Mouse (Mus musculus) ES-E14 (cell line): ENCODE data around the gene Ybx1. TPM values are rescaled to one million over a fixed set of nuclear protein-coding genes. Genes with fewer than 3 reads are reported as not detected.

Experiments used
- DNase-seq: peaks from one replicate; pipeline ENCODE4 v3.0.0-alpha.2; 2013; ENCODE audit warnings: low read depth, low spot score
- H3K27ac ChIP-seq: 2 replicates; pipeline ENCODE4 v1.5.1; 2012; ENCODE audit warnings: low read depth, mild to moderate bottlenecking, low read length, moderate library complexity, mixed read lengths; ENCODE audit not compliant: poor library complexity, insufficient read depth, severe bottlenecking
- H3K36me3 ChIP-seq: 2 replicates; pipeline ENCODE4 v1.6.1; 2012; ENCODE audit warnings: mild to moderate bottlenecking, low read length, moderate library complexity, mixed read lengths; ENCODE audit not compliant: control insufficient read depth, poor library complexity, insufficient read depth, severe bottlenecking
- H3K4me1 ChIP-seq, 2 experiments: fragments of 150-350 bp in 1 of 2; sonication (generic) in 1 of 2; 2 replicates each; pipeline ENCODE4 v1.6.1; 2012; ENCODE audit warnings: low read length in 2 of 2, mild to moderate bottlenecking in 1 of 2, mixed read lengths in 1 of 2; ENCODE audit not compliant: control insufficient read depth in 2 of 2, insufficient read depth in 2 of 2, poor library complexity in 1 of 2
- H3K4me3 ChIP-seq, 2 experiments: fragments of 150-350 bp in 1 of 2; sonication (generic) in 1 of 2; 2 replicates each; pipeline ENCODE4 v1.5.1; 2012; ENCODE audit warnings: low read length in 2 of 2, low read depth in 1 of 2, mild to moderate bottlenecking in 1 of 2, mixed read lengths in 1 of 2; ENCODE audit not compliant: insufficient read depth in 1 of 2, poor library complexity in 1 of 2, severe bottlenecking in 1 of 2
- H3K9ac ChIP-seq: 2 replicates; pipeline ENCODE4 v1.6.1; 2012; ENCODE audit warnings: low read depth, mild to moderate bottlenecking, low read length, mixed read lengths; ENCODE audit not compliant: poor library complexity, insufficient read depth, severe bottlenecking
- H3K9me3 ChIP-seq: fragments of 150-350 bp; sonication (generic); 2 replicates; pipeline ENCODE4 v1.6.1; 2012; ENCODE audit warnings: low read depth, mild to moderate bottlenecking, low read length; ENCODE audit not compliant: control insufficient read depth, insufficient read depth
- CHD2 ChIP-seq: IDR thresholded peaks from 2 replicates; pipeline ENCODE4 v1.6.1; 2014; ENCODE audit warnings: mild to moderate bottlenecking, low read depth, low read length, inconsistent platforms
- HCFC1 ChIP-seq: IDR thresholded peaks from 2 replicates; pipeline ENCODE4 v1.6.1; 2012; ENCODE audit warnings: low read length, inconsistent platforms, borderline replicate concordance; ENCODE audit not compliant: insufficient read depth
- MAFK ChIP-seq: IDR thresholded peaks from 2 replicates; pipeline ENCODE4 v1.6.1; 2014; ENCODE audit warnings: mild to moderate bottlenecking, low read depth, low read length, inconsistent platforms; ENCODE audit not compliant: insufficient read depth
- ZC3H11A ChIP-seq: IDR thresholded peaks from 2 replicates; pipeline ENCODE4 v1.6.1; 2012; ENCODE audit warnings: low read depth, mild to moderate bottlenecking, inconsistent platforms, low read length, borderline replicate concordance
- ZNF384 ChIP-seq: IDR thresholded peaks from 2 replicates; pipeline ENCODE4 v1.6.1; 2012; ENCODE audit warnings: low read depth, low read length, inconsistent platforms
- in situ Hi-C, 2 experiments: fragments of 600-800 bp; cut with MboI; formaldehyde crosslinking; loops; one replicate each; pipeline ENCODE4 v1.15.1; 2025; ENCODE audit warnings: low sequenced_read_pairs in 2 of 2, inconsistent platforms in 1 of 2; ENCODE audit not compliant: unreplicated experiment in 2 of 2
- total RNA-seq: library from RNA; depleted of rRNA; stranded (reverse); fragments of 300-350 nt; gene quantifications from 2 replicates; pipeline ENCODE4 v1.2.3, GENCODE M21; 2012; rRNA removed

Ybx1 gene
- total RNA-seq = 574 and 855 TPM in 2 replicates

GRCm38 (mm10) chr4:119294415-119295133, at the start of gene Ybx1:
Gene Ybx1, minus strand, starts transcription at chr4:119294604.
- Histone ChIP-seq H3K4me1 (no peaks in the 10 kb centered on the region), H3K9ac (peak within 1 kb of the TSS; percentile 95), H3K9me3 (no peaks in the 10 kb centered on the region), H3K27ac (peak within 1 kb of the TSS; percentile 86), H3K4me3 (peak within 1 kb of the TSS; percentile 90 to 93), H3K36me3 (peaks cover 20% of the 10 kb centered on the region)
- in situ Hi-C loops = no loop called here
- no peak for TF ChIP-seq ZC3H11A
- peak; percentile 78 for TF ChIP-seq CHD2
- TF ChIP-seq HCFC1 = 0 out of 2 replicates have a peak, but pooled peaks have one; percentile 31
- peak; percentile 96 for DNase-seq

- Histone ChIP-seq H3K36me3 (no peaks in the 10 kb centered on the region), H3K4me1 (no peaks in the 10 kb centered on the region), H3K27ac (no peak overlapping the region), H3K9me3 (no peaks in the 10 kb centered on the region), H3K4me3 (no peak overlapping the region), H3K9ac (no peak overlapping the region)
- in situ Hi-C loops = no loop called here
- DNase-seq = peak; percentile 62
- TF ChIP-seq ZNF384 (no peak), HCFC1 (no peak), CHD2 (no peak), ZC3H11A (peak; percentile 12; the same call in 1 of the 2 replicates)
These were observed 44.5 kb upstream of the Ybx1 start for GRCm38 (mm10) chr4:119338861-119339361.

GRCm38 (mm10) chr4:119338422-119338821, 44.0 kb upstream of the Ybx1 start:
- no peak for TF ChIP-seq MAFK
- no peak for TF ChIP-seq ZNF384
- TF ChIP-seq HCFC1 = no peak
- no peak for TF ChIP-seq CHD2
- no peak for TF ChIP-seq ZC3H11A
- no peak for DNase-seq
- Histone ChIP-seq H3K4me1 (no peaks in the 10 kb centered on the region), H3K4me3 (no peak overlapping the region), H3K9me3 (no peaks in the 10 kb centered on the region), H3K36me3 (no peaks in the 10 kb centered on the region), H3K9ac (no peak overlapping the region), H3K27ac (no peak overlapping the region)
- in situ Hi-C loops = no loop called here

GRCm38 (mm10) chr4:119333487-119333886, 39.1 kb upstream of the Ybx1 start:
- no peak for DNase-seq
- in situ Hi-C loops = no loop called here
- no peaks in the 10 kb centered on the region for H3K36me3 ChIP-seq
- H3K27ac ChIP-seq = no peak overlapping the region
- H3K4me3 ChIP-seq = no peak overlapping the region
- H3K4me1 ChIP-seq = no peaks in the 10 kb centered on the region
- H3K9me3 ChIP-seq = no peaks in the 10 kb centered on the region
- no peak overlapping the region for H3K9ac ChIP-seq
- TF ChIP-seq CHD2 (no peak), ZNF384 (no peak), ZC3H11A (no peak), MAFK (no peak), HCFC1 (no peak)
